Mouse (Mus musculus) midbrain, embryonic 11.5 days (tissue): ENCODE measurements at regions not wholly inside any gene's neighbourhood (a gene's known extent, or its start where the extent isn't known, plus 50 kb on each side); places are given as distances from the start of the nearest gene placed in this dataset.

Experiments
- ATAC-seq: fragments of 200-750 bp; cut with Nextera tagmentation; 2 replicates; pipeline ENCODE4 v1.8.0; 2017; ENCODE audit warnings: moderate TSS enrichment, moderate library complexity; ENCODE audit not compliant: low FRiP score
- DNase-seq: peaks from one replicate; pipeline ENCODE4 v3.0.0; 2015; ENCODE audit warnings: low spot score; ENCODE audit errors: missing footprints
- H3K27ac ChIP-seq: fragments of 300-500 bp; sonication (generic); 2 replicates; pipeline ENCODE4 v1.5.1; 2014; ENCODE audit warnings: low read depth, low read length
- H3K27me3 ChIP-seq: fragments of 300-500 bp; sonication (generic); 2 replicates; pipeline ENCODE4 v1.6.1; 2014; ENCODE audit warnings: mild to moderate bottlenecking, low read length, moderate library complexity, mixed read lengths; ENCODE audit not compliant: control insufficient read depth, insufficient read depth
- H3K36me3 ChIP-seq: fragments of 300-500 bp; sonication (generic); 2 replicates; pipeline ENCODE4 v1.6.1; 2014; ENCODE audit warnings: mild to moderate bottlenecking, low read length, moderate library complexity, mixed read lengths; ENCODE audit not compliant: control insufficient read depth, insufficient read depth
- H3K4me1 ChIP-seq: fragments of 300-500 bp; sonication (generic); 2 replicates; pipeline ENCODE4 v1.6.1; 2014; ENCODE audit warnings: low read length; ENCODE audit not compliant: control insufficient read depth, insufficient read depth
- H3K4me2 ChIP-seq: fragments of 300-500 bp; sonication (generic); 2 replicates; pipeline ENCODE4 v1.6.1; 2014; ENCODE audit warnings: mild to moderate bottlenecking, moderate library complexity
- H3K4me3 ChIP-seq: fragments of 300-500 bp; sonication (generic); 2 replicates; pipeline ENCODE4 v1.5.1; 2014; ENCODE audit warnings: low read depth, low read length
- H3K9ac ChIP-seq: fragments of 300-500 bp; sonication (generic); 2 replicates; pipeline ENCODE4 v1.6.1; 2014; ENCODE audit warnings: low read length
- H3K9me3 ChIP-seq: fragments of 300-500 bp; sonication (generic); 2 replicates; pipeline ENCODE4 v1.6.1; 2016; ENCODE audit warnings: low read length; ENCODE audit not compliant: control insufficient read depth
- WGBS: fragments of 180-500 bp; shearing (Covaris S2); extraction: QIAGEN DNeasy Blood & Tissue Kit; methylation state at CpG from one replicate; pipeline ENCODE4 v1.1.7; 2014; 5-methylcytosine and 5-hydroxymethylcytosine counted together

GRCm38 (mm10) chr1:24943451-24943850, 265.0 kb downstream of the Lmbrd1 start:
- ATAC-seq, result peak; percentile 40; the same call in 1 of the 2 replicates
- no peak for DNase-seq
- Histone ChIP-seq H3K4me2 (no peak overlapping the region), H3K9ac (no peak overlapping the region), H3K36me3 (no peaks in the 10 kb centered on the region), H3K9me3 (no peaks in the 10 kb centered on the region), H3K4me3 (no peak overlapping the region), H3K4me1 (no peaks in the 10 kb centered on the region), H3K27ac (no peak overlapping the region), H3K27me3 (no peaks in the 10 kb centered on the region)
- 14% methylated on average over 2 of the region's 2 CpGs for WGBS

GRCm38 (mm10) chr1:24972681-24973080, 294.3 kb downstream of the Lmbrd1 start:
- no peaks in the 10 kb centered on the region for H3K9me3 ChIP-seq
- no peak overlapping the region for H3K9ac ChIP-seq
- ATAC-seq (no peak), DNase-seq (no peak)
- H3K4me2 ChIP-seq, result no peak overlapping the region
- H3K27me3 ChIP-seq, result no peaks in the 10 kb centered on the region
- H3K27ac ChIP-seq, result no peak overlapping the region
- H3K4me1 ChIP-seq, result no peaks in the 10 kb centered on the region
- H3K4me3 ChIP-seq, result no peak overlapping the region
- WGBS, result 88% methylated on average over 2 of the region's 2 CpGs
- no peaks in the 10 kb centered on the region for H3K36me3 ChIP-seq

DNA sequence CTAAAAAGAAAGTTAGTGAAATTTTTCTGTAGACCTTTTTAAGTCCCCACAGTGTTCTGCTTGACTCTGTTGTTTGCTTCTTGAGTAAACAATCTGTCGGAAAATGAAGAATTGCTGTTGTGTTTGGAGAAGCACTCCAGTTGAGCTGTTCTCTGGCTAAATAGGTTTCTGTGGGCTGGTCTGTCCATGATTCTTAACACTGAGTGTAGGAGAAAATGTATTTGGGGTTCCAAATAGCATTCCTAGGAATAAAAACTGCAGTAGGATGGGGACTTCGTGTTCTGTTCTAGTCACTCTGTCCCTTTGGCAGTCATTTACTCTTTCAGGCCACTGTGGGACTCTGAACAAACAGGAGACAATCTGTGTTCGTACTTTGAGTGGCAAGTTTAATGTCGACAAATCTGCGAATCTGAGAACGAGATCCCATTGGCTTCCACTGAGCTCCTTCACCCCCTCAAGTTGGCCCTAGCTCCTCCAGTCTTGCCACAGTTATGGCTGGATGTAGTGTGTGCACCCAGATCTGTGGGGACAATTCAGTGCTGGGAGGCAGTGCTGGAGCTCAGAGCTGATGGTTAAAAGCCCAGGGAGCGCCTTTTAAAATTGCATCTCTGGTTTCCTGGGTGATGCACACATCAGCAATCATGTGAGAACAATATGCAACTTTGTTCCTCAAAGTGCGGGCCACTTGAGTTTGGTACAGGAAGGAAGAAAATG, 330.2 kb downstream of the Lmbrd1 start:
- Histone ChIP-seq H3K4me2 (no peak overlapping the region), H3K27me3 (no peaks in the 10 kb centered on the region), H3K36me3 (no peaks in the 10 kb centered on the region), H3K9ac (no peak overlapping the region), H3K27ac (no peak overlapping the region), H3K9me3 (no peaks in the 10 kb centered on the region), H3K4me3 (no peak overlapping the region), H3K4me1 (no peaks in the 10 kb centered on the region)
- no peak for DNase-seq
- 87% methylated on average over 8 of the region's 8 CpGs for WGBS
- ATAC-seq, result no peak

GRCm38 (mm10) chr1:25012754-25013153, 334.3 kb downstream of the Lmbrd1 start:
- 85% methylated on average over 1 of the region's 1 CpGs for WGBS
- no peaks in the 10 kb centered on the region for H3K36me3 ChIP-seq
- no peak overlapping the region for H3K4me2 ChIP-seq
- DNase-seq, result peak; percentile 31
- no peak overlapping the region for H3K9ac ChIP-seq
- H3K4me1 ChIP-seq, result no peaks in the 10 kb centered on the region
- ATAC-seq, result no peak
- H3K4me3 ChIP-seq, result no peak overlapping the region
- no peaks in the 10 kb centered on the region for H3K27me3 ChIP-seq
- H3K27ac ChIP-seq, result no peak overlapping the region
- no peaks in the 10 kb centered on the region for H3K9me3 ChIP-seq
